Mouse (Mus musculus) CH12.LX (cell line): Measurements from ENCODE around the gene Pla2g1b. TPM values are rescaled to one million over a fixed set of nuclear protein-coding genes. Genes with fewer than 3 reads are reported as not detected.
A peak's percentile ranks its signal among the peaks of the same experiment; 100 is the strongest.

Experiments used
- DNase-seq: peaks from one replicate; pipeline ENCODE4 v3.0.0-alpha.2; 2013; ENCODE audit errors: extremely low read depth
- H3K27ac ChIP-seq: 2 replicates; pipeline ENCODE4 v1.5.1; 2012; ENCODE audit warnings: low read depth, mild to moderate bottlenecking, control low read depth, moderate library complexity; ENCODE audit not compliant: insufficient read depth
- H3K27me3 ChIP-seq: replicated peaks from 2 replicates; pipeline ENCODE3; 2012; ENCODE audit warnings: inconsistent platforms
- H3K36me3 ChIP-seq, 2 experiments: replicated peaks in 1 of 2; 2 replicates each; pipeline versions ENCODE3 to v1.6.1; 2012; ENCODE audit warnings: inconsistent platforms in 1 of 2, low read length in 1 of 2, mild to moderate bottlenecking in 1 of 2, mixed read lengths in 1 of 2, moderate library complexity in 1 of 2; ENCODE audit not compliant: control insufficient read depth in 1 of 2, insufficient read depth in 1 of 2
- H3K4me1 ChIP-seq, 2 experiments: 2 replicates each; pipeline ENCODE4 v1.6.1; 2012; ENCODE audit warnings: inconsistent platforms in 1 of 2, moderate library complexity in 1 of 2; ENCODE audit not compliant: insufficient read depth in 2 of 2, control insufficient read depth in 1 of 2
- H3K4me2 ChIP-seq: 2 replicates; pipeline ENCODE4 v1.6.1; 2012; ENCODE audit warnings: low read depth, mild to moderate bottlenecking, control low read depth; ENCODE audit not compliant: poor library complexity, insufficient read depth, severe bottlenecking
- H3K4me3 ChIP-seq, 3 experiments: fragments of 150-350 bp in 1 of 3; sonication (generic) in 1 of 3; replicated peaks in 1 of 3; 2 replicates each; pipeline versions ENCODE3 to v1.5.1; 2011 to 2012; ENCODE audit warnings: low read depth in 2 of 3, low read length in 2 of 3, mild to moderate bottlenecking in 2 of 3, moderate library complexity in 2 of 3, control low read depth in 1 of 3, improper control_type of control experiment in 1 of 3, inconsistent platforms in 1 of 3, mixed read lengths in 1 of 3; ENCODE audit not compliant: poor library complexity in 1 of 3
- H3K79me2 ChIP-seq: replicated peaks from 2 replicates; pipeline ENCODE4 v1.6.1; 2012; ENCODE audit warnings: mild to moderate bottlenecking, moderate library complexity; ENCODE audit not compliant: control insufficient read depth, poor library complexity, insufficient read depth, severe bottlenecking; ENCODE audit errors: extremely low read depth
- H3K9ac ChIP-seq: 2 replicates; pipeline ENCODE4 v1.6.1; 2012; ENCODE audit warnings: low read depth, mild to moderate bottlenecking, control low read depth, moderate library complexity; ENCODE audit not compliant: insufficient read depth
- H3K9me3 ChIP-seq: replicated peaks from 2 replicates; pipeline ENCODE3; 2012; ENCODE audit warnings: low read length, inconsistent platforms, mixed read lengths
- BHLHE40 ChIP-seq: IDR thresholded peaks from 2 replicates; pipeline ENCODE4 v1.6.1; 2011; ENCODE audit warnings: mild to moderate bottlenecking, low read depth, low read length, improper control_type of control experiment
- CHD1 ChIP-seq: IDR thresholded peaks from 2 replicates; pipeline ENCODE4 v1.6.1; 2012; ENCODE audit warnings: low read depth, low read length, improper control_type of control experiment, inconsistent platforms
- CHD2 ChIP-seq: IDR thresholded peaks from 2 replicates; pipeline ENCODE4 v1.6.1; 2011; ENCODE audit warnings: low read length, improper control_type of control experiment
- CTCF ChIP-seq, 2 experiments: IDR thresholded peaks in 1 of 2; conservative IDR thresholded peaks in 1 of 2; 2 replicates each; pipeline ENCODE4 v1.5.1; 2011 to 2012; ENCODE audit warnings: low read depth in 2 of 2, low read length in 2 of 2, improper control_type of control experiment in 1 of 2, inconsistent platforms in 1 of 2, mild to moderate bottlenecking in 1 of 2, moderate library complexity in 1 of 2
- E2F4 ChIP-seq: IDR thresholded peaks from 2 replicates; pipeline ENCODE4 v1.6.1; 2011; ENCODE audit warnings: low read depth, low read length, improper control_type of control experiment; ENCODE audit not compliant: insufficient replicate concordance
- ELF1 ChIP-seq: IDR thresholded peaks from 2 replicates; pipeline ENCODE4 v1.6.1; 2014; ENCODE audit warnings: low read depth, mild to moderate bottlenecking, inconsistent platforms, low read length, improper control_type of control experiment
- EP300 ChIP-seq: IDR thresholded peaks from 2 replicates; pipeline ENCODE4 v1.6.1; 2011; ENCODE audit warnings: low read length, improper control_type of control experiment
- ETS1 ChIP-seq: conservative IDR thresholded peaks from 2 replicates; pipeline ENCODE4 v1.6.1; 2012; ENCODE audit warnings: low read depth, mild to moderate bottlenecking, inconsistent platforms, low read length, improper control_type of control experiment, moderate library complexity
- GABPA ChIP-seq: IDR thresholded peaks from 2 replicates; pipeline ENCODE4 v1.6.1; 2012; ENCODE audit warnings: low read depth, low read length, improper control_type of control experiment, inconsistent platforms; ENCODE audit not compliant: insufficient replicate concordance
- HCFC1 ChIP-seq: IDR thresholded peaks from 2 replicates; pipeline ENCODE4 v1.6.1; 2012; ENCODE audit warnings: low read depth, mild to moderate bottlenecking, inconsistent platforms, low read length, improper control_type of control experiment
- IRF4 ChIP-seq: IDR thresholded peaks from 2 replicates; pipeline ENCODE4 v1.6.1; 2014; ENCODE audit warnings: low read depth, mild to moderate bottlenecking, inconsistent platforms, low read length, improper control_type of control experiment
- JUN ChIP-seq: IDR thresholded peaks from 2 replicates; pipeline ENCODE4 v1.6.1; 2011; ENCODE audit warnings: low read depth, mild to moderate bottlenecking, low read length, improper control_type of control experiment, moderate library complexity; ENCODE audit not compliant: insufficient read depth
- JUND ChIP-seq: conservative IDR thresholded peaks from 2 replicates; pipeline ENCODE4 v1.6.1; 2011; ENCODE audit warnings: low read depth, low read length, improper control_type of control experiment
- KAT2A ChIP-seq: IDR thresholded peaks from 2 replicates; pipeline ENCODE4 v1.6.1; 2012; ENCODE audit warnings: low read length, improper control_type of control experiment, inconsistent platforms; ENCODE audit not compliant: insufficient replicate concordance
- MAFK ChIP-seq: IDR thresholded peaks from 2 replicates; pipeline ENCODE4 v1.6.1; 2011; ENCODE audit warnings: low read length, improper control_type of control experiment; ENCODE audit not compliant: insufficient replicate concordance
- MAX ChIP-seq: IDR thresholded peaks from 2 replicates; pipeline ENCODE4 v1.6.1; 2011; ENCODE audit warnings: low read length, improper control_type of control experiment
- NELFE ChIP-seq: IDR thresholded peaks from 2 replicates; pipeline ENCODE4 v1.6.1; 2011; ENCODE audit warnings: low read depth, low read length, improper control_type of control experiment
- NRF1 ChIP-seq: IDR thresholded peaks from 2 replicates; pipeline ENCODE4 v1.6.1; 2014; ENCODE audit warnings: low read depth, mild to moderate bottlenecking, inconsistent platforms, low read length, improper control_type of control experiment, moderate library complexity
- PAX5 ChIP-seq: IDR thresholded peaks from 2 replicates; pipeline ENCODE4 v1.6.1; 2012; ENCODE audit warnings: low read length, inconsistent platforms, mixed read lengths
- POLR2A ChIP-seq: IDR thresholded peaks from 2 replicates; pipeline ENCODE4 v1.6.1; 2011; ENCODE audit warnings: low read depth, mild to moderate bottlenecking, improper control_type of control experiment, low read length
- POLR2AphosphoS2 ChIP-seq: IDR thresholded peaks from 2 replicates; pipeline ENCODE4 v1.6.1; 2011; ENCODE audit warnings: low read depth, low read length, improper control_type of control experiment
- RAD21 ChIP-seq: IDR thresholded peaks from 2 replicates; pipeline ENCODE4 v1.6.1; 2011; ENCODE audit warnings: low read depth, mild to moderate bottlenecking, low read length, improper control_type of control experiment, moderate library complexity
- SIN3A ChIP-seq: IDR thresholded peaks from 2 replicates; pipeline ENCODE4 v1.6.1; 2012; ENCODE audit warnings: low read length, improper control_type of control experiment, inconsistent platforms
- SMC3 ChIP-seq: IDR thresholded peaks from 2 replicates; pipeline ENCODE4 v1.6.1; 2011; ENCODE audit warnings: low read depth, low read length, improper control_type of control experiment
- TCF12 ChIP-seq: IDR thresholded peaks from 2 replicates; pipeline ENCODE4 v1.6.1; 2014; ENCODE audit warnings: low read depth, mild to moderate bottlenecking, inconsistent platforms, low read length, improper control_type of control experiment
- USF1 ChIP-seq: IDR thresholded peaks from 2 replicates; pipeline ENCODE4 v1.6.1; 2014; ENCODE audit warnings: low read depth, mild to moderate bottlenecking, inconsistent platforms, low read length, improper control_type of control experiment
- ZMIZ1 ChIP-seq: IDR thresholded peaks from 2 replicates; pipeline ENCODE4 v1.6.1; 2012; ENCODE audit warnings: low read depth, mild to moderate bottlenecking, inconsistent platforms, low read length, improper control_type of control experiment
- ZNF384 ChIP-seq: IDR thresholded peaks from 2 replicates; pipeline ENCODE4 v1.6.1; 2012; ENCODE audit warnings: low read depth, low read length, improper control_type of control experiment, inconsistent platforms
- dilution Hi-C: fragments of 300-500 bp; cut with MboI; formaldehyde crosslinking; loops from 2 replicates; pipeline ENCODE4 v1.14.3; 2020; ENCODE audit warnings: low sequenced_read_pairs; ENCODE audit not compliant: extremely low pct_unique_long_range_greater_than_20kb, extremely low pct_ligation_motif_present
- in situ Hi-C: fragments of 300-500 bp; cut with MboI; formaldehyde crosslinking; loops from 3 replicates; pipeline ENCODE4 v1.14.3; 2019; ENCODE audit warnings: low sequenced_read_pairs, low pct_ligation_motif_present, low pct_unique_long_range_greater_than_20kb, mixed read lengths
- polyA plus RNA-seq: library from polyadenylated mRNA; unstranded; fragments of >175 nt; gene quantifications from 2 replicates; pipeline ENCODE4 v1.2.1, GENCODE M21; 2012; ENCODE audit warnings: low read depth; ENCODE audit not compliant: insufficient read length
- total RNA-seq, 2 experiments: library from RNA; depleted of rRNA; stranded (reverse); fragments of 300-350 nt in 1 of 2; fragments of >200 nt in 1 of 2; gene quantifications; 2 replicates each; pipeline ENCODE4 v1.2.3; 2012 to 2014

Gene Pla2g1b
- total and polyA plus RNA-seq, 3 experiments: not detected

DNA sequence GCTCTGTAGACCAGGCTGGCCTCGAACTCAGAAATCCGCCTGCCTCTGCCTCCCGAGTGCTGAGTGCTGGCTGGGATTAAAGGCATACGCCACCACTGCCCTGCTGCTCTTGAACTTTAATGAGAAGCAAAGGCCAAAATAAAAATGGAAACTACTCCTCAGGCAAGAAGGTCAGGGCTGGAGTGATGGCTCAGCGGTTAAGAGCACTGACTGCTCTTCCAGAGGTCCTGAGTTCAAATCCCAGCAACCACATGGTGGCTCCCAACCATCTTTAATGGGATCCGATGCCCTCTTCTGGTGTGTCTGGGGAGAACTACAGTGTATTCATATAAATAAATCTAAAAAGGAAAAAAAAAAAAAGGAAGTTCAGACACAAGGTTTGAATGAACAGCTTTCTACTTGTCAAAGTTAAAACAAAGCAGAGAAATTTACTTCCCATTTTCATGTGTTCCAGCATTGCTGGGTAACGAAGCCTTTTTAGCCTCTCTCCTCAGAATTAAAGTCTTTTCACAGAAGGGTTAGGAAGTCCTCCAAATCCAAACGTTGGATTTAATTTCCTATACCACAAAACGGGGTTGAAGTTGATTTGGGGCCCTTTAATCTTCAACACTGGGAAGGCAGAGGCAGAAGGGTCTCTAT is 22.0 kb downstream of the Pla2g1b start:
- in situ Hi-C loops: no loop called here
- peaks cover 2 to 38% of the 10 kb centered on the region in 2 experiments; a peak in 3 of 4 replicates for H3K4me1 ChIP-seq
- H3K4me3 ChIP-seq: no peak overlapping the region
- no peaks in the 10 kb centered on the region for H3K36me3 ChIP-seq
- no peaks in the 10 kb centered on the region for H3K27me3 ChIP-seq
- no peak overlapping the region for H3K27ac ChIP-seq
- dilution Hi-C loops: no loop called here
- H3K79me2 ChIP-seq: no peaks in the 10 kb centered on the region
- TF ChIP-seq NRF1 (no peak), CHD2 (no peak), CTCF (conservative IDR thresholded peaks at IDR 0.05 in 1 of 2, IDR thresholded peaks at IDR 0.05 in 1 of 2; ENCODE audit: low read depth in 2 of 2, low read length in 2 of 2) (peak in 1 of 2 experiments; percentile 22; a peak in 1 of 4 replicates), SIN3A (0 out of 2 replicates have a peak, but pooled peaks have one; percentile 12), USF1 (no peak), KAT2A (no peak), ZNF384 (peak; percentile 66; the same call in 1 of the 2 replicates)
- no peak for DNase-seq
- H3K9ac ChIP-seq: peak overlapping the region; percentile 49; the same call in 1 of the 2 replicates
- H3K9me3 ChIP-seq: no peaks in the 10 kb centered on the region
- H3K4me2 ChIP-seq: peak overlapping the region; percentile 90; the same call in 1 of the 2 replicates

DNA sequence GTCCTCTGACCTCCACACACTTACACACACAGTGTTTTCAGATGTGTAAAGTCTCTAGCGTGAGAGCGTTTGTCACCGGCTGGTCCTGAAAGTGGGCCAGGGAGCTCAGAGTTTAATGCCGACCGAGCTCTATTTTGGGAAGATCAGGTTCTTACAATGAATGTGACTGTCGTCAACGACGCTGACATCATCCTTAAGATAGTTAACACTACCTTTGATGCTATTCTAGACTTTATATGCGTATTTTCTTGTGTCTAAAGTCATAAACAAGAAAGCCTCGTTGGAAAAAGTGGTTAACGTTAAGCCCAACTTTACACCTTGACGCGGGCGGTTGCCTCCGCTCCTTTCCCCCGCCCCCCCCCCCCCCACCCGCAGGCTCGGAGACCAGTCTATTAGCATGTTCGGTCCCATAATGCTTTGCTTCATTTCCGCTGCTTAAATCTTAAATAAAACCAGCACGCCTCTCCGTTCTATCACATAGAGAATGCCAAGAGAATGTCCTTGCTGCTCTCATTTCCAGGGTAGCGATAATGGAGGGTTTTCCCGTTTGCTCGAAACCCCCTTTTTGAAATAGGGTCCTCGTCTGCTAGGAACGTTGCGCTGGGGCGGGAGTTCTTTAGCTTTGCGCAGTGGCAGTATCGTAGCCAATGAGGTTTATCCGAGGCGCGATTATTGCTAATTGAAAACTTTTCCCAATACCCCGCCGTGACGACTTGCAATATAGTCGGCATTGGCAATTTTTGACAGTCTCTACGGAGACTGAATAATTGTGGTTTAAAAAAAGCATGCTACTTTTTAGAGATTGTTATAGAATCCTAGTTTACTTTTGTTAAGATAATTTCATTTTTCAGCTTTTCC is 23.0 kb downstream of the Pla2g1b start:
- Histone ChIP-seq H3K9ac (peak overlapping the region; percentile 67), H3K27ac (peak overlapping the region; percentile 74), H3K4me1 (peaks cover 2 to 37% of the 10 kb centered on the region in 2 experiments; a peak in 3 of 4 replicates), H3K4me3 (peak overlapping the region in 2 of 3 experiments; percentile 16 to 20), H3K4me2 (peak overlapping the region; percentile 90), H3K36me3 (no peaks in the 10 kb centered on the region), H3K9me3 (no peaks in the 10 kb centered on the region), H3K79me2 (no peaks in the 10 kb centered on the region), H3K27me3 (peaks cover 2% of the 10 kb centered on the region)
- peak; percentile 72 for DNase-seq
- in situ Hi-C loops: no loop called here
- dilution Hi-C loops: no loop called here
- TF ChIP-seq MAFK: no peak
- no peak for TF ChIP-seq CTCF (conservative IDR thresholded peaks at IDR 0.05 in 1 of 2, IDR thresholded peaks at IDR 0.05 in 1 of 2; ENCODE audit: low read depth in 2 of 2, low read length in 2 of 2)
- TF ChIP-seq CHD1: no peak
- no peak; the same call in 1 of the 2 replicates for TF ChIP-seq ELF1
- peak; percentile 58; the same call in 1 of the 2 replicates for TF ChIP-seq CHD2
- TF ChIP-seq E2F4: peak; percentile 79; the same call in 1 of the 2 replicates
- TF ChIP-seq ETS1: peak; percentile 99
- peak; percentile 56; the same call in 1 of the 2 replicates for TF ChIP-seq BHLHE40
- TF ChIP-seq USF1: no peak
- 0 out of 2 replicates have a peak, but pooled peaks have one; percentile 13 for TF ChIP-seq MAX
- TF ChIP-seq ZMIZ1: peak; percentile 100
- TF ChIP-seq NELFE: peak; percentile 95; the same call in 1 of the 2 replicates
- TF ChIP-seq HCFC1: peak; percentile 79
- peak; percentile 69 for TF ChIP-seq ZNF384
- peak; percentile 85; the same call in 1 of the 2 replicates for TF ChIP-seq SIN3A
- peak; percentile 48 for TF ChIP-seq IRF4
- TF ChIP-seq RAD21: no peak
- no peak for TF ChIP-seq SMC3
- peak; percentile 84 for TF ChIP-seq TCF12
- peak; percentile 99; the same call in 1 of the 2 replicates for TF ChIP-seq POLR2AphosphoS2
- TF ChIP-seq JUND: peak; percentile 37; the same call in 1 of the 2 replicates
- no peak for TF ChIP-seq EP300
- no peak for TF ChIP-seq GABPA
- TF ChIP-seq KAT2A: no peak
- peak; percentile 95 for TF ChIP-seq POLR2A
- TF ChIP-seq PAX5: no peak
- no peak; the same call in 1 of the 2 replicates for TF ChIP-seq JUN
